Mouse (Mus musculus): ENCODE results near the gene Cfap65. TPM values are rescaled to one million over a fixed set of nuclear protein-coding genes. Genes with fewer than 3 reads are reported as not detected.

The Cfap65 gene
- polyA plus RNA-seq, 1 experiment, result 0.15 TPM

DNA sequence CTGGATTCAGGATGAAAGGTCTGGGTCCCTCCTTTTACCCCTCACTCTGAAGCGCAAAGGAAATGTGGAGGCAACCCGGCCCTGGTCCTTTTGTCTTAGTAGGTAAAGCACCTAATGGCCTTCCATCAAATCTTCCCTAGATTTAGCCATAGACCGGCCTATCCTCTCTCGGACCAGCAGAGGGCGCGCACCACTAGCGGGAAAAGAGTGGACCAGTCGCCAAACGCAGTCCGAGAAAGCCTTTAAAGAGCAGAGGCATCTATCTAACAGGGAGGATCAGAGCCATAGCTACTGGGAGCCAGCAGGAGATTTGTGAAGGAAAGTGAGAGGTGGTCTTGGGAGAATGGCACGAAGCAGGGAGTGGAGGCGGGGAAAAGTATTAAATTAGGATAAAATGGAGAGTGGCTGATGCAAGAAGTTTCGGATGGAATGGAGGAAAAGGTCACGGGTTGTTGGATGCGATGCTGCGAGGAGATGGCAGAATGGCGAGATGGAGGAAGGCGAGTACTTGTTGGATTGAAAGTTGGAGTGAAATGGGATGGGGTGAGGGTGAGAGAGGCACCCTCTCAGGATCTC lies 54.5 kb downstream of the Cfap65 start:
- TF ChIP-seq POLR2A (IDR thresholded peaks at IDR 0.05; ENCODE audit: low read depth, low read length) (no peak), CTCF (IDR thresholded peaks at IDR 0.05; ENCODE audit: extremely low read depth, insufficient read length, insufficient replicate concordance, low read depth, low read length) (peak; percentile 91)
- Histone ChIP-seq H3K4me1 (ENCODE audit: control insufficient read depth, insufficient read depth, insufficient read length, low read length) (peaks cover 3% of the 10 kb centered on the region), H3K4me3 (ENCODE audit: low read depth, low read length) (no peak overlapping the region), H3K36me3 (ENCODE audit: control insufficient read depth, insufficient read depth, low read length) (no peaks in the 10 kb centered on the region), H3K27ac (ENCODE audit: insufficient read depth, low read depth, low read length) (no peak overlapping the region), H3K27me3 (ENCODE audit: control insufficient read depth, insufficient read depth, low read length) (peaks cover 49% of the 10 kb centered on the region)
- 7% methylated on average over 18 of the region's 18 CpGs for WGBS

DNA sequence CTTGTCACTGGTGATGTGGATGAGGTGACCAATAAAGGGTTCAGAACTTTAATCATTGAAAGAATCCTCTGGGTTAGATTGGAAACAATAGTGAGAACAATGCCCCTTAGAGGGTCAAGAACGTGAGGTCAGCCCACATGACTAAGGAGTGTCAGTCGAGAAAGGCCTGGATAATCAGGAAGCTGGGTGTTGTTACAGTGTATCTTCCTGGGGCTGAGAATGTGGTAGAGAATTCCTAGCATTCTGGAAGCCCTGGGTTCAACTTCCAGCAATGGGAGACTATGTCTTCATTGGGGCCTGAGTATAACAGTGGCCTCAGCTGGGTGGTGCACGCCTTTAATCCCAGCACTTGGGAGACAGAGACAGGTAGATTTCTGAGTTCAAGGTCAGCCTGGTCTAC lies 58.2 kb downstream of the Cfap65 start:
- Histone ChIP-seq H3K4me1 (ENCODE audit: control insufficient read depth, insufficient read depth, insufficient read length, low read length) (no peaks in the 10 kb centered on the region; the same call in none of the 2 replicates), H3K36me3 (ENCODE audit: control insufficient read depth, insufficient read depth, low read length) (no peaks in the 10 kb centered on the region), H3K4me3 (ENCODE audit: low read depth, low read length) (no peak overlapping the region), H3K27me3 (ENCODE audit: control insufficient read depth, insufficient read depth, low read length) (peaks cover 16% of the 10 kb centered on the region), H3K27ac (ENCODE audit: insufficient read depth, low read depth, low read length) (no peak overlapping the region)
- TF ChIP-seq CTCF (IDR thresholded peaks at IDR 0.05; ENCODE audit: extremely low read depth, insufficient read length, insufficient replicate concordance, low read depth, low read length), result no peak
- no peak for TF ChIP-seq POLR2A (IDR thresholded peaks at IDR 0.05; ENCODE audit: low read depth, low read length)
- WGBS, result 43% methylated on average over 3 of the region's 3 CpGs

DNA sequence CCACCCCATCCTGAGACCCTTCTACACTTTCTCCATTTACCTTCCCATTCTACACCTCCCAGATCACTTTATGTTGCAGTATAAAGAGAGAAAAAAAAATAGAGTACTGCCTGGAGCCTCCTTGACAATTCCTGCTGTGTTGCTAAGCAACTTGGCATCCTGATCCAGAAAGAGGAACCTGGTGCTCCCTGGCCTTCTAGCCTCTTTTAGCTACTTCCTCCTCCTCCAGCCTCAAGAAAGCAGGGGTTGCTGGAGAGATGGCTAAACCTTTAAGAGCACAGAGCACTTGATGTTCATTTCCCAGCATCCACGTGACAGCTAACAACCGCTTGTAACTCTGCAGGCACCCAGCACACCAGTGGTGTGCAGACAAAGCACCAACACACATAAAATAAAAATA lies 63.2 kb downstream of the Cfap65 start:
- TF ChIP-seq POLR2A (IDR thresholded peaks at IDR 0.05; ENCODE audit: low read depth, low read length) (no peak), CTCF (IDR thresholded peaks at IDR 0.05; ENCODE audit: extremely low read depth, insufficient read length, insufficient replicate concordance, low read depth, low read length) (no peak)
- no peak overlapping the region for H3K27ac ChIP-seq (ENCODE audit: insufficient read depth, low read depth, low read length)
- no peaks in the 10 kb centered on the region for H3K36me3 ChIP-seq (ENCODE audit: control insufficient read depth, insufficient read depth, low read length)
- H3K4me1 ChIP-seq (ENCODE audit: control insufficient read depth, insufficient read depth, insufficient read length, low read length), result no peaks in the 10 kb centered on the region
- 58% methylated on average over 2 of the region's 2 CpGs for WGBS
- peaks cover 2% of the 10 kb centered on the region; the same call in 1 of the 2 replicates for H3K27me3 ChIP-seq (ENCODE audit: control insufficient read depth, insufficient read depth, low read length)
- no peak overlapping the region for H3K4me3 ChIP-seq (ENCODE audit: low read depth, low read length)

DNA sequence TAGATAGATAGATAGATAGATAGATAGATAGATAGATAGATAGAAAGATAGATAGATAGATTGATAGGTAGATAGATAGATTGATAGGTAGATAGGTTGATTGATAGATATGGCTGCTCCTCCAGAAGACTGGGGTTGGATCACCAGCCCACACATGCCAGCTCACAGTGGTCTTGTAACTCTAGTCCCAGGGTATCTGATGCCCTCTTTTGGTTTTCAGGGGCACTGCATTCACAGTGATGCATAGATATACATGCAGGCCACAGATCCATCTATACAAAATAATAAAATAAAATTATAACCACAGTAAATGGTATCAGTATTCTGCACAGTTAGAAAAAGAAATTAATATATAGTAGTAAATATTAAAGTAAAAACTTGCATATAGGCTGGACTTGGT lies 73.6 kb downstream of the Cfap65 start:
- H3K27me3 ChIP-seq (ENCODE audit: control insufficient read depth, insufficient read depth, low read length), result peaks cover 34% of the 10 kb centered on the region
- no peaks in the 10 kb centered on the region for H3K4me1 ChIP-seq (ENCODE audit: control insufficient read depth, insufficient read depth, insufficient read length, low read length)
- H3K4me3 ChIP-seq (ENCODE audit: low read depth, low read length), result no peak overlapping the region
- H3K27ac ChIP-seq (ENCODE audit: insufficient read depth, low read depth, low read length), result no peak overlapping the region
- TF ChIP-seq POLR2A (IDR thresholded peaks at IDR 0.05; ENCODE audit: low read depth, low read length) (no peak), CTCF (IDR thresholded peaks at IDR 0.05; ENCODE audit: extremely low read depth, insufficient read length, insufficient replicate concordance, low read depth, low read length) (no peak)
- no peaks in the 10 kb centered on the region for H3K36me3 ChIP-seq (ENCODE audit: control insufficient read depth, insufficient read depth, low read length)

DNA sequence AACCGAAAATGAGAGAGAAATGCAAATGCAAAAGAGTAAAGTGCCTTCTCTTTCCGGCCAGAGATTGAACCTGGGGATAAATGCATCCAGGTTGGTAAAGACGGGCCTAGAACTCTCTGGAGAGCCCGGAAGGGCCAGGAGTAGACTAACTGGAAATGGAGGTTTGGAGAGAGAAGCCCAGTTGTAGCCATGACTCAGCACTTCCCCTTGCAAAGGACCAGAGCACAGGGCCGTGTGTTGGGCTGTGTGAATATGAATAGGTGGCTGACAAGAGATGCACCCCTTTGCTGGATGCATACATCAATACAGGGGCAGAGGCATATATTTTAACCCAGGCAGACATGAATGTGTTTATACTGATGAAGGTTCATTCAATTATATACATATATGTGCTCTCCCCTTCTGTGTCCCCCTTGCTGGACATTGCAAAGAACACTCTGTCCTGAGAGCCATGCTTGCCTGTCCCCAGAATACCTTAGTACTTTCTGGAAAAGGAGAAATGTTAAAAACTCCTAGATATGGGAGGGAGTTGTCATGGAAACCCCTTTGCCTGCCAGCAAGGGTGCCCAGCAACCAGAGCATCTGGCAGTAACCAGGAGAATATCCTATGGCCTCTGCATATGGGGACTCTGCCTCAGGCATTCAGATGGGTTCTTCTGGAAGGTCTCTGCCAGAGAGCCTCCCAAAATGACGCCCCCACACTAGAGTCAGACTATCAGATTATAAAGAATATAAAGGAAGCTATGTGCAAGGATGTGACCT lies 76.0 kb downstream of the Cfap65 start:
- H3K4me3 ChIP-seq (ENCODE audit: low read depth, low read length), result no peak overlapping the region
- H3K4me1 ChIP-seq (ENCODE audit: control insufficient read depth, insufficient read depth, insufficient read length, low read length), result peaks cover 11% of the 10 kb centered on the region
- no peaks in the 10 kb centered on the region for H3K36me3 ChIP-seq (ENCODE audit: control insufficient read depth, insufficient read depth, low read length)
- peaks cover 55% of the 10 kb centered on the region for H3K27me3 ChIP-seq (ENCODE audit: control insufficient read depth, insufficient read depth, low read length)
- no peak overlapping the region for H3K27ac ChIP-seq (ENCODE audit: insufficient read depth, low read depth, low read length)
- TF ChIP-seq CTCF (IDR thresholded peaks at IDR 0.05; ENCODE audit: extremely low read depth, insufficient read length, insufficient replicate concordance, low read depth, low read length) (no peak), POLR2A (IDR thresholded peaks at IDR 0.05; ENCODE audit: low read depth, low read length) (no peak)
- 36% methylated on average over 6 of the region's 6 CpGs for WGBS

DNA sequence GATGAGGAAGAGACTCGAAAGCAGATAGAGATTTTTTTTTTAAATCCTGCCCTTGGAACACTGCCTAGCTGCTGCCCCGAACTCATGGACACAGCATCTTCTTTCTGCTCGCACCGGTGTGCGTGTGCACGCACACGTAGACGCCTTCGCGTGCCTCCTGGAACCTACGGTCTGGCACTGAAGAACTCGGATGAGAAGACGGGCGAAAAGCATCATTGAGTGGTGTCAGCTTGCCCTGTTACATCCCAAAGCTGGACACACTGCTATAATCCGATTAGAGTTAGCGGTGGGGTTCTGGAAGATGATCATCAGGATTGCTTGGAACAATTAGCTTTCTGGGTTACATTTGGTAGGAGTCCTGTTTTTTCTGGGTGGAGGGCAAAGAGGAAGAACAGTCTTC lies 76.6 kb downstream of the Cfap65 start:
- peaks cover 11% of the 10 kb centered on the region for H3K4me1 ChIP-seq (ENCODE audit: control insufficient read depth, insufficient read depth, insufficient read length, low read length)
- no peak overlapping the region for H3K27ac ChIP-seq (ENCODE audit: insufficient read depth, low read depth, low read length)
- no peaks in the 10 kb centered on the region for H3K36me3 ChIP-seq (ENCODE audit: control insufficient read depth, insufficient read depth, low read length)
- TF ChIP-seq CTCF (IDR thresholded peaks at IDR 0.05; ENCODE audit: extremely low read depth, insufficient read length, insufficient replicate concordance, low read depth, low read length) (no peak), POLR2A (IDR thresholded peaks at IDR 0.05; ENCODE audit: low read depth, low read length) (no peak)
- 12% methylated on average over 16 of the region's 16 CpGs for WGBS
- peaks cover 61% of the 10 kb centered on the region for H3K27me3 ChIP-seq (ENCODE audit: control insufficient read depth, insufficient read depth, low read length)
- no peak overlapping the region for H3K4me3 ChIP-seq (ENCODE audit: low read depth, low read length)

DNA sequence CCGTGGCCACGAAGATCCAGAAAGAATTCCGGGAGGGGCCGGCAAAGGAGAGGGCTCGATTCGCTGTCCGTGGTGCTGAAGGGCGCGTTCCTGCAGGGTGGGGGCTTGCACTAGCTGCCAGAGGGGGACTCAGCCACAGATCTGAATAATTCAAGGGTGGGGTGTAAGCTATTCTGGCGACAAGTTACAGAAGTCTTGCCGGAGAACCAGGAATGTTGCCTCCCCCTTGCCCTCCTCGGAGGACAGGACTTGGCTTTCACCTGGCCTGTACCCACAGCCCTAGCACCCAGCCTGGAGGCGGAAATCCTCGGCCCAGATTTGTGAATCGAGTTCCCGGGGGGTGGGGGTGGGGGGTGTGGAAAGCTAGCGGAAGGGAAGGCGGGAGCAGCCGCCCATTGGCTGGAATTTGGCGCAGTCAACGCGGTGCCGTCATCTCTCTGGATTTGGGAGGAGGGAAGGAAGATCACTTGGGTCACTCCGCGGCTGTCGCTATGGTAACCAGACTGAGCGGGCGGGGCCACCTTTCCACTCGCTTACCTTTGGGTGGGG lies 77.2 kb downstream of the Cfap65 start:
- H3K4me3 ChIP-seq (ENCODE audit: low read depth, low read length), result no peak overlapping the region; the same call in 1 of the 2 replicates
- peaks cover 11% of the 10 kb centered on the region for H3K4me1 ChIP-seq (ENCODE audit: control insufficient read depth, insufficient read depth, insufficient read length, low read length)
- no peaks in the 10 kb centered on the region for H3K36me3 ChIP-seq (ENCODE audit: control insufficient read depth, insufficient read depth, low read length)
- H3K27me3 ChIP-seq (ENCODE audit: control insufficient read depth, insufficient read depth, low read length), result peaks cover 65% of the 10 kb centered on the region
- under 1% methylated on average over 29 of the region's 29 CpGs for WGBS
- TF ChIP-seq CTCF (IDR thresholded peaks at IDR 0.05; ENCODE audit: extremely low read depth, insufficient read length, insufficient replicate concordance, low read depth, low read length), result no peak
- no peak for TF ChIP-seq POLR2A (IDR thresholded peaks at IDR 0.05; ENCODE audit: low read depth, low read length)
- H3K27ac ChIP-seq (ENCODE audit: insufficient read depth, low read depth, low read length), result no peak overlapping the region
